Mouse (Mus musculus): ENCODE data around the gene Bbs1.

The Bbs1 gene

GRCm38 (mm10) chr19:4839149-4839548, 67.3 kb downstream of the Bbs1 start, which contains the start of the genes Ccs and Ccdc87:
Gene Ccs (minus strand): TSS chr19:4839332.
Gene Ccdc87 (plus strand): TSS chr19:4839366.
- in situ Hi-C loops (cut with MboI; ENCODE audit: unreplicated experiment in 2 of 2) = no loop called here

- in situ Hi-C loops (cut with MboI; ENCODE audit: unreplicated experiment in 2 of 2) = no loop called here
Observed at GRCm38 (mm10) chr19:4838526-4839140, 67.8 kb downstream of the Bbs1 start.

GRCm38 (mm10) chr19:4837049-4837448, 69.4 kb downstream of the Bbs1 start:
- in situ Hi-C loops (cut with MboI; ENCODE audit: unreplicated experiment in 2 of 2) = no loop called here

Measured in v-Abl transformed pro-B cells (cell line).